Mouse (Mus musculus) midbrain, embryonic 14.5 days (tissue): ENCODE measurements at regions not wholly inside any gene's neighbourhood (a gene's known extent, or its start where the extent isn't known, plus 50 kb on each side); places are given as distances from the start of the nearest gene placed in this dataset.

Source experiments
- ATAC-seq: fragments of 200-750 bp; cut with Nextera tagmentation; 2 replicates; pipeline ENCODE4 v1.8.0; 2017; ENCODE audit warnings: moderate number of reproducible peaks, moderate library complexity; ENCODE audit not compliant: low FRiP score, low TSS enrichment
- DNase-seq: peaks from one replicate; pipeline ENCODE4 v3.0.0-alpha.2; 2015
- H3K27ac ChIP-seq: fragments of 300-500 bp; sonication (generic); replicated peaks from 2 replicates; pipeline ENCODE4 v1.5.1; 2014; ENCODE audit warnings: mild to moderate bottlenecking, low read depth, low read length, moderate library complexity
- H3K27me3 ChIP-seq: fragments of 300-500 bp; sonication (generic); 2 replicates; pipeline ENCODE4 v1.6.1; 2014; ENCODE audit warnings: low read length, control low read depth, mixed read lengths; ENCODE audit not compliant: control insufficient read depth, insufficient read depth
- H3K36me3 ChIP-seq: fragments of 300-500 bp; sonication (generic); 2 replicates; pipeline ENCODE4 v1.6.1; 2014; ENCODE audit warnings: low read length, control low read depth; ENCODE audit not compliant: control insufficient read depth, insufficient read depth
- H3K4me1 ChIP-seq: fragments of 300-500 bp; sonication (generic); 2 replicates; pipeline ENCODE4 v1.6.1; 2014; ENCODE audit warnings: mild to moderate bottlenecking, antibody characterized with exemption, low read length, control low read depth; ENCODE audit not compliant: control insufficient read depth, insufficient read depth
- H3K4me2 ChIP-seq: fragments of 300-500 bp; sonication (generic); 2 replicates; pipeline ENCODE4 v1.6.1; 2014; ENCODE audit warnings: mild to moderate bottlenecking, low read length, moderate library complexity
- H3K4me3 ChIP-seq: fragments of 300-500 bp; sonication (generic); replicated peaks from 2 replicates; pipeline ENCODE4 v1.5.1; 2014; ENCODE audit warnings: low read depth, low read length
- H3K9ac ChIP-seq: fragments of 300-500 bp; sonication (generic); replicated peaks from 2 replicates; pipeline ENCODE4 v1.6.1; 2014; ENCODE audit warnings: mild to moderate bottlenecking, low read length, moderate library complexity
- H3K9me3 ChIP-seq: fragments of 300-500 bp; sonication (generic); 2 replicates; pipeline ENCODE4 v1.6.1; 2016; ENCODE audit warnings: low read length, control low read depth, mixed read lengths; ENCODE audit not compliant: control insufficient read depth
- WGBS: fragments of 180-500 bp; shearing (Covaris S2); extraction: QIAGEN DNeasy Blood & Tissue Kit; methylation state at CpG from one replicate; pipeline ENCODE4 v1.1.7; 2014; 5-methylcytosine and 5-hydroxymethylcytosine counted together

DNA sequence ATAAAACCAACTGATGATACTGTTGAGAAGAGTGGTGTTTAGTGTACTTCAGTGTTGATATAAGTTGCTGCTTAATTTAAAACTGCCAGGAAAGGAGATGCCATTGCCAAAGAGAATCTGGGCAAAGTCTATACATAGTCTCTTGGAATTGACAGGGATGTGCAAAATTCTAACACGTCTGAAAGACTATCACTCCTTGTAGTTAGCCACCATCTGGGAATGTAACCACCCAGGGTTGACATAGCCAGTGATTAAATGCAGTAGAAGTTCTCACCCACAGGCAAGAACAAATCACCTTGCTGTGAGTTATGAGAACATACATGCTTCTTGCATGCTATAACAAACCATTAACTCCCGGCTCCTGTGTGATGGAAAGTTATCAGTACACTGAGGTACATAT, 180.2 kb upstream of the Sel1l start:
- no peak overlapping the region for H3K27ac ChIP-seq
- H3K9me3 ChIP-seq, result no peaks in the 10 kb centered on the region
- H3K36me3 ChIP-seq, result no peaks in the 10 kb centered on the region
- H3K27me3 ChIP-seq, result no peaks in the 10 kb centered on the region
- DNase-seq (no peak), ATAC-seq (no peak)
- H3K9ac ChIP-seq, result no peak overlapping the region
- 85% methylated on average over 2 of the region's 2 CpGs for WGBS
- H3K4me1 ChIP-seq, result no peaks in the 10 kb centered on the region
- H3K4me3 ChIP-seq, result no peak overlapping the region
- H3K4me2 ChIP-seq, result no peak overlapping the region

GRCm38 (mm10) chr12:92028354-92028753, 179.4 kb upstream of the Sel1l start:
- Histone ChIP-seq H3K4me3 (no peak overlapping the region), H3K9me3 (no peaks in the 10 kb centered on the region), H3K4me2 (no peak overlapping the region), H3K27me3 (no peaks in the 10 kb centered on the region), H3K36me3 (no peaks in the 10 kb centered on the region), H3K9ac (no peak overlapping the region), H3K27ac (no peak overlapping the region), H3K4me1 (no peaks in the 10 kb centered on the region)
- ATAC-seq (no peak), DNase-seq (no peak)
- 95% methylated on average over 7 of the region's 7 CpGs for WGBS

- no peaks in the 10 kb centered on the region for H3K27me3 ChIP-seq
- no peaks in the 10 kb centered on the region for H3K36me3 ChIP-seq
- no peak overlapping the region for H3K4me3 ChIP-seq
- no peaks in the 10 kb centered on the region for H3K9me3 ChIP-seq
- ATAC-seq, result peak; percentile 50; the same call in 1 of the 2 replicates
- no peak overlapping the region for H3K4me2 ChIP-seq
- DNase-seq, result peak; percentile 62
- no peak overlapping the region for H3K9ac ChIP-seq
- WGBS, result 46% methylated on average over 4 of the region's 4 CpGs
- no peaks in the 10 kb centered on the region for H3K4me1 ChIP-seq
- H3K27ac ChIP-seq, result no peak overlapping the region
Observed at GRCm38 (mm10) chr12:92024461-92025218, 175.7 kb upstream of the Sel1l start.

DNA sequence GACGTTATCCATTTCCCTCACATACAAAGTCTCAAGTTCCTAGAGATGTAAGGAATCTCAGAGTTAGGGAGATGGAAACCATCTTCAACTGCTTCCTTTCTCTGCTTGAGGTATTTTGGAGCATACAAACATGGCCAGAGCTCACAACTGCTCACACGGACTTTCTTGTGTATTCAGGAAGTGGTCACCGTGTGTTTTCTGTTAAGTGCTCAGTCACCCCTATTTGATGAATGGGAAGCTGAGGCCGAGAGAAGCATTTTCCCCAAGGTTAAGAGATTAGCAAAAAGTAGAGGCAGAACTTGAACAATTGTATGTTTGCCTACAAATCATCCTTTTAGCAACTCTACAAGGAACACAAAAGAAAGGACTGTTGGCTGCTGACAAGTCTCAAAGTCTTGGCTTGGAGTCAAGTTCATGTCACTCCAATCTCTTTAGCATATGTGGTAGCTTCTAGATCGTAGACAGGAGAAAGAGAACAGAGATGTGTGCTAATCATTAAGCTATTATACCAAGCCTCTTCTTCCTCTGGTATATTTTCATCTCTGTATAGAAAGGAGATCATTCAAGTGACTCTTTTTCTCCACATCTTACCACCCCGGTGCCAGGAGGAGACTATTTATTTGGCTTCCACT, 170.8 kb upstream of the Sel1l start:
- H3K27ac ChIP-seq, result no peak overlapping the region
- no peaks in the 10 kb centered on the region for H3K4me1 ChIP-seq
- no peaks in the 10 kb centered on the region for H3K27me3 ChIP-seq
- H3K4me2 ChIP-seq, result no peak overlapping the region
- H3K36me3 ChIP-seq, result no peaks in the 10 kb centered on the region
- no peak overlapping the region for H3K4me3 ChIP-seq
- no peak for ATAC-seq
- DNase-seq, result no peak
- H3K9me3 ChIP-seq, result no peaks in the 10 kb centered on the region
- 63% methylated on average over 6 of the region's 6 CpGs for WGBS
- no peak overlapping the region for H3K9ac ChIP-seq

DNA sequence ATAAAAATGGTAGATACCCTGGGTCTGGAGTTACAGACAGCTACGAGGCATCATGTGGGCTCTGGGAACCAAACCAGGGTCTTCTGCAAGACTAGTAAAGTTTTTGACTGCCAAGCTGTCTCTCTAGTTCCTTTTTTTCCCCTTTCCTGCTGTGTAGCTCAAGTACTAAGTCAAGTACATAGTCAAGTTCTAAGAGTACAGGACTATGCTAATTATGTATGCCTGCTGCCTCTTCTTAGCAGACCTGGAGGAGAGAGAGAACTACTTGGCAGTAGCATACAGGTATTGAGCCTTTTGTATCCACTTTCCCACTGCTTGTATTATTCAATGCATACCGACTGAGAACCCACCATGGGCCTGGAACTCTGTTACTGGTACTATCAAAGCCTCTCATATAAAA, 166.4 kb upstream of the Sel1l start:
- H3K4me2 ChIP-seq, result no peak overlapping the region
- H3K4me1 ChIP-seq, result no peaks in the 10 kb centered on the region
- H3K27me3 ChIP-seq, result no peaks in the 10 kb centered on the region
- H3K27ac ChIP-seq, result no peak overlapping the region
- H3K9ac ChIP-seq, result no peak overlapping the region
- no peaks in the 10 kb centered on the region for H3K9me3 ChIP-seq
- no peaks in the 10 kb centered on the region for H3K36me3 ChIP-seq
- ATAC-seq (no peak), DNase-seq (no peak)
- WGBS, result 93% methylated on average over 2 of the region's 2 CpGs
- H3K4me3 ChIP-seq, result no peak overlapping the region

- Histone ChIP-seq H3K4me2 (no peak overlapping the region), H3K4me3 (no peak overlapping the region), H3K27me3 (no peaks in the 10 kb centered on the region), H3K27ac (no peak overlapping the region), H3K36me3 (no peaks in the 10 kb centered on the region), H3K4me1 (no peaks in the 10 kb centered on the region), H3K9ac (no peak overlapping the region), H3K9me3 (no peaks in the 10 kb centered on the region)
- ATAC-seq (no peak), DNase-seq (no peak)
- WGBS, result 83% methylated on average over 8 of the region's 8 CpGs
Observed at GRCm38 (mm10) chr12:92013979-92014378, 165.0 kb upstream of the Sel1l start.

DNA sequence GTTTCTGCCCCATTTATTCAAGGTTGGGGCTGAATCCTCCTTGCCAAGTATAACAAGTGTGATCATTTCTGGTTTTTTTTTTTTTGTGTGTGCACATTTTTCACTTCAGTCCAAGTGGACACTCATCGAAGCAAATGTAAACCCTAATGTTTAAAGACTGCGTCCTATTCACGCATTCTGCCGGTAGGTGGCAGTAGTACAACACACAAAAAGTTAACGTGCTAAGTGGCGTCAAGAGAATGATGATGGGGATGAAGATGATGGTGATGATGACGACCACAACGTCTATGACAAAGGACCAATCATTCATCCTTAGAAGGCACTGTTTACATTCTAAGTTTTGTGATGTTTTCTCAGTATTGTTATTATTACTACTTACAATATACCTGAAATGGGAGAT, 164.3 kb upstream of the Sel1l start:
- Histone ChIP-seq H3K9me3 (no peaks in the 10 kb centered on the region), H3K4me2 (no peak overlapping the region), H3K4me1 (no peaks in the 10 kb centered on the region), H3K9ac (no peak overlapping the region), H3K27me3 (no peaks in the 10 kb centered on the region), H3K4me3 (no peak overlapping the region), H3K27ac (no peak overlapping the region), H3K36me3 (no peaks in the 10 kb centered on the region)
- WGBS, result 12% methylated on average over 8 of the region's 8 CpGs
- DNase-seq (peak; percentile 86), ATAC-seq (peak; percentile 46; the same call in 1 of the 2 replicates)

GRCm38 (mm10) chr12:92004391-92005094, 155.6 kb upstream of the Sel1l start:
- WGBS, result 72% methylated on average over 12 of the region's 12 CpGs
- H3K4me1 ChIP-seq, result no peaks in the 10 kb centered on the region
- H3K9ac ChIP-seq, result no peak overlapping the region
- no peak for DNase-seq
- no peaks in the 10 kb centered on the region for H3K36me3 ChIP-seq
- H3K9me3 ChIP-seq, result no peaks in the 10 kb centered on the region
- H3K27me3 ChIP-seq, result no peaks in the 10 kb centered on the region
- H3K4me3 ChIP-seq, result no peak overlapping the region
- no peak for ATAC-seq
- no peak overlapping the region for H3K4me2 ChIP-seq
- H3K27ac ChIP-seq, result no peak overlapping the region
